In genomic region chr4:139232479-139233145, GRCm38 (mm10) we compare ENCODE assay signal across 8 mouse cellular contexts. TPM values are rescaled to one million over a fixed set of nuclear protein-coding genes. Genes with fewer than 3 reads are reported as not detected.
DNase-seq lines count a peak whose midpoint lies in the region; ATAC-seq and TF ChIP-seq lines count a peak whose summit lies in the region.

No protein-coding gene starts in this region.

- 52% methylated on average over 6 of the region's 6 CpGs for WGBS in embryonic facial prominence, embryonic 15.5 days
- WGBS in hindbrain, embryonic 11.5 days, result 54% methylated on average over 6 of the region's 6 CpGs
- WGBS in stomach, postnatal 0 days, result 35% methylated on average over 6 of the region's 6 CpGs

- ATAC-seq in embryonic facial prominence, embryonic 15.5 days (ENCODE audit: insufficient number of reproducible peaks, low FRiP score, low TSS enrichment, low read depth), result peak; percentile 36; the same call in 1 of the 2 replicates
- no peak for ATAC-seq in hindbrain, embryonic 11.5 days (ENCODE audit: low FRiP score)
- ATAC-seq in megakaryocyte-erythroid progenitor cell, adult 5-6 weeks (replicated peaks; ENCODE audit: low FRiP score, low TSS enrichment, poor library complexity, severe bottlenecking), result peak; percentile 75
- peak; percentile 69 for ATAC-seq in stomach, postnatal 0 days (ENCODE audit: low FRiP score, low TSS enrichment)

- TF ChIP-seq CTCF in stomach, postnatal 0 days (IDR thresholded peaks at IDR 0.05; ENCODE audit: low read depth), result peak; percentile 82

- H3K9me3 ChIP-seq in embryonic facial prominence, embryonic 15.5 days (replicated peaks), result no peaks in the 10 kb centered on the region
- H3K9me3 ChIP-seq in hindbrain, embryonic 11.5 days (ENCODE audit: control insufficient read depth, low read length), result no peaks in the 10 kb centered on the region
- no peaks in the 10 kb centered on the region for H3K9me3 ChIP-seq in stomach, postnatal 0 days (ENCODE audit: control insufficient read depth, low read length)

- H3K4me3 ChIP-seq in embryonic facial prominence, embryonic 15.5 days (replicated peaks), result no peak overlapping the region
- no peak overlapping the region for H3K4me3 ChIP-seq in hindbrain, embryonic 11.5 days (ENCODE audit: low read depth, low read length)
- H3K4me3 ChIP-seq in stomach, postnatal 0 days (ENCODE audit: low read depth, low read length), result no peak overlapping the region

- intact Hi-C loops in left cerebral cortex, postnatal 10 days (cut with DNase I), result no loop called here

- peak overlapping the region; percentile 58 for H3K27ac ChIP-seq in embryonic facial prominence, embryonic 15.5 days (replicated peaks)
- no peak overlapping the region for H3K27ac ChIP-seq in hindbrain, embryonic 11.5 days (ENCODE audit: low read depth, low read length)
- H3K27ac ChIP-seq in stomach, postnatal 0 days (replicated peaks), result peak overlapping the region; percentile 71

- H3K4me2 ChIP-seq in embryonic facial prominence, embryonic 15.5 days (replicated peaks), result no peak overlapping the region
- H3K4me2 ChIP-seq in hindbrain, embryonic 11.5 days (replicated peaks; ENCODE audit: low read depth, low read length), result no peak overlapping the region
- no peak overlapping the region for H3K4me2 ChIP-seq in stomach, postnatal 0 days (replicated peaks; ENCODE audit: low read depth)

- peaks cover 66% of the 10 kb centered on the region for H3K4me1 ChIP-seq in embryonic facial prominence, embryonic 15.5 days
- no peaks in the 10 kb centered on the region for H3K4me1 ChIP-seq in hindbrain, embryonic 11.5 days (replicated peaks; ENCODE audit: control insufficient read depth, insufficient read depth, low read length)
- peaks cover 17% of the 10 kb centered on the region for H3K4me1 ChIP-seq in stomach, postnatal 0 days (replicated peaks; ENCODE audit: control insufficient read depth, insufficient read depth)

- H3K27me3 ChIP-seq in embryonic facial prominence, embryonic 15.5 days, result no peaks in the 10 kb centered on the region
- H3K27me3 ChIP-seq in hindbrain, embryonic 11.5 days (ENCODE audit: control insufficient read depth, insufficient read depth, low read length), result no peaks in the 10 kb centered on the region
- H3K27me3 ChIP-seq in stomach, postnatal 0 days (ENCODE audit: control insufficient read depth, insufficient read depth, low read length), result no peaks in the 10 kb centered on the region

- peak; percentile 56 for DNase-seq in ovary, adult 18-20 months (ENCODE audit: low spot score)
- no peak for DNase-seq in ovary, postnatal 10 days (ENCODE audit: low spot score)
- DNase-seq in brain, adult 2 months (ENCODE audit: low read depth, low spot score), result peak; percentile 84
- peak; percentile 72 for DNase-seq in hindbrain, embryonic 11.5 days (ENCODE audit: low spot score)
- peak; percentile 40 to 76 for DNase-seq in left cerebral cortex, postnatal 10 days (ENCODE audit: extremely low spot score in 1 of 2, low spot score in 2 of 2)
- DNase-seq in stomach, postnatal 0 days (ENCODE audit: low spot score), result peak; percentile 57

- H3K9ac ChIP-seq in embryonic facial prominence, embryonic 15.5 days, result no peak overlapping the region
- no peak overlapping the region for H3K9ac ChIP-seq in hindbrain, embryonic 11.5 days (ENCODE audit: low read depth, low read length)
- H3K9ac ChIP-seq in stomach, postnatal 0 days (ENCODE audit: low read length), result no peak overlapping the region

- H3K36me3 ChIP-seq in embryonic facial prominence, embryonic 15.5 days, result 0 out of 2 replicates have a peak, but pooled peaks cover 2% of the 10 kb centered on the region
- peaks cover 2% of the 10 kb centered on the region; the same call in 1 of the 2 replicates for H3K36me3 ChIP-seq in hindbrain, embryonic 11.5 days (ENCODE audit: control insufficient read depth, insufficient read depth, low read length)
- no peaks in the 10 kb centered on the region for H3K36me3 ChIP-seq in stomach, postnatal 0 days (ENCODE audit: control insufficient read depth, insufficient read depth, low read length)

- TF ChIP-seq EP300 in stomach, postnatal 0 days (optimal IDR thresholded peaks at IDR 0.05), result no peak

RNA-seq across cellular contexts. Expression of gene Capzb, which starts 39.9 kb away (rescaled TPM):
- polyA plus RNA-seq in embryonic facial prominence, embryonic 15.5 days (2015; fragmentation: Nextera tagmentation; extraction: Ambion mirVana), result 389 and 397 TPM in 2 replicates
- polyA plus RNA-seq in hindbrain, embryonic 11.5 days (2014; fragmentation: Nextera tagmentation; extraction: Ambion mirVana), result 239 and 255 TPM in 2 replicates
- 100 to 1,000 TPM; 343 to 357 TPM for total RNA-seq in left cerebral cortex, postnatal 10 days (2021)
- total RNA-seq in megakaryocyte-erythroid progenitor cell, adult 5-6 weeks (2014; fragmentation: Nextera tagmentation), result 216 and 230 TPM in 2 replicates
- 90.1 and 113 TPM in 2 replicates for total RNA-seq in megakaryocyte-erythroid progenitor cell, adult 5-6 weeks (2017)
- 341 and 344 TPM in 2 replicates for polyA plus RNA-seq in stomach, postnatal 0 days (2015; fragmentation: Nextera tagmentation; extraction: Ambion mirVana)
